Mouse (Mus musculus) heart, postnatal 25 days (tissue): ENCODE measurements around the gene Atrnl1. TPM values are rescaled to one million over a fixed set of nuclear protein-coding genes. Genes with fewer than 3 reads are reported as not detected.

Experiments used
- DNase-seq: peaks from one replicate; pipeline ENCODE4 v3.0.0; 2022; ENCODE audit warnings: low spot score
- intact Hi-C: fragments of 180-260 bp; cut with DNase I; formaldehyde crosslinking; loops from one replicate; pipeline ENCODE4 v1.15.1; 2025
- total RNA-seq, 2 experiments: library from RNA; stranded (reverse); gene quantifications; 2 replicates each; pipeline ENCODE4 v1.2.3; 2021

Gene Atrnl1
- total RNA-seq, 2 experiments from 2014 or later: 13.8 to 16.1 TPM

DNA sequence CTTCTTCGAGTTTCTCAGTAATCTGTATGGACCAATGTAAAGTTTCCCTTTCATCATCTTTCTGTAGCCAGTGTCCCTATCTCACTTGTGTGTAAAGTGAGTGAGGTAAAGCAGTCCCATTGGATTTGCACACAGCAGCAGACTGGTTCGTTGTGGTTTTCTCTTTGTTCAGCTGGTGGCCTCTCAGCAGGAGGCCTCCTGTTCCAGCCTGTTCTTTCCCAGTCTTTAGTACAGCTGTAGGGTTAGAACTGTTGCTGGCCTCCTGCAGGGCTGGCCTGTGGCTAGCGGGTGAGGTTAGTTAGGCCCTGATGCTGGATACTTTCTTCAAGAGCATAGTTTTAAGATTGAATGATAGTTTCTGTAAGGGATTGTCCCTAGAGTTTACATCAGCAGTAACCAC, 280.1 kb downstream of the Atrnl1 start:
- DNase-seq: no peak
- intact Hi-C loops: no loop called here

GRCm38 (mm10) chr19:57894191-57894590, 283.4 kb downstream of the Atrnl1 start:
- DNase-seq: no peak
- intact Hi-C loops: no loop called here

DNA sequence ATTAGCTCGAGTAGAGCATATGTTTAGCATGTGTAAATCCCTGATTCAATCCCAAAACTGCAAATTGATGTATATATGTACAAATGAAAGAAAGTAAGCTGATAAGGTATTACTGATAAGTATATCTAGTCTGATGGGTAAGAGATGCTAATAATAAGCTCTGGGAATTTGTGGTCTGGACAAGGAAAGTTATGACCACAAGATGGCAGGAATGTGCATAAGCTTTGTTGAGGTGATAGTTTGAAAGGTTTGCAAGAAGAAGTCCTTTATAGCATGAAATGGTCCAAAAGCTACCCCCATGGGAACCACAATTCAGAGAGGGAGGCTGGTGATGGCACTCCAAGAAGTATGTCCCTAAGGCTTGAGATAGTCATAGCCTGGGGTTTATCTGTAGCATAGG, 289.2 kb downstream of the Atrnl1 start:
- intact Hi-C loops: no loop called here
- DNase-seq: no peak

- intact Hi-C loops: no loop called here
- no peak for DNase-seq
These were observed 298.6 kb downstream of the Atrnl1 start for GRCm38 (mm10) chr19:57909466-57909865.

- intact Hi-C loops: no loop called here
- no peak for DNase-seq
These were observed 299.8 kb downstream of the Atrnl1 start for GRCm38 (mm10) chr19:57910650-57911049.

- no peak for DNase-seq
- intact Hi-C loops: loop anchor here (1.0 kb wide), 1 partner anchor 553 kb away; no protein-coding TSS in a partner anchor
These were observed 305.5 kb downstream of the Atrnl1 start for GRCm38 (mm10) chr19:57916325-57916724.

DNA sequence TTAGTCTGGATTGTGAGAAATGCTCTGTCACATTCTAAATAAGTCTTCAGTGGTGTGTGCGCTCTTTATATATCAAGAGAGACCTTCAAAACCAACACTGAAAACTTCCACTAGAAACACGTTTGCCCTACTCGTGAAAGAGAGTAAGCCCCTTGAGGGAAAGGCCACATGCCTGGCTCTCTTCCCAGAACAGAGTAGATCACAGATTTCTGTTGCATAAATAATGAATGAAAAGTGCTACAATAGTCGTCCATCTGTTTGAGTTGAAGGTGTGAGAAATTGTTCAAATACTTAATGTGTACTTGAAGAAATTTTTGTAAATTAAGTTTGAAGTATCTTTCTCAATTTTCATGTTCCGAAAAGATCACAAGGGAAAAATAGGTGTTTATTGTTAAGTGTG, 312.2 kb downstream of the Atrnl1 start:
- DNase-seq: no peak
- intact Hi-C loops: no loop called here

DNA sequence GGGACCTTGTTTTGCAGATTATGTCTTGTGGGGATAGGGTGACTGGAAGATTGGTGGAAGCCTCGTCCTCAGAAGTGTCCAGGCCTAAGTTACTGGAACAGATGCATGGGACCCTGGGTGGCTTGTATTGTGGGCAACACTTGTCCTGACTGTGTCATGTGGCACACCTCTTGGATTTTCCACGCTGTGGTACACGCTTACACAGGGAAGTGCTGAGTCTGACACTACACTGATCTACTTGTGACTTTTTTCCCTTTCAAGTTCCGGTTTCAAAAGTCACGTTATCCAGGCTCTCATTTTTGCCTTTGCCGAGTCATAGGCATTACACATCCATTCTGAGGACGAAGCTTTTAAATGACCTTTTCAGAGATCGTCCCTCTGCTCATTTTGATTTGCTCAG, 314.0 kb downstream of the Atrnl1 start:
- intact Hi-C loops: no loop called here
- no peak for DNase-seq

- DNase-seq: no peak
- intact Hi-C loops: no loop called here
These were observed 314.8 kb downstream of the Atrnl1 start for GRCm38 (mm10) chr19:57925681-57926080.

DNA sequence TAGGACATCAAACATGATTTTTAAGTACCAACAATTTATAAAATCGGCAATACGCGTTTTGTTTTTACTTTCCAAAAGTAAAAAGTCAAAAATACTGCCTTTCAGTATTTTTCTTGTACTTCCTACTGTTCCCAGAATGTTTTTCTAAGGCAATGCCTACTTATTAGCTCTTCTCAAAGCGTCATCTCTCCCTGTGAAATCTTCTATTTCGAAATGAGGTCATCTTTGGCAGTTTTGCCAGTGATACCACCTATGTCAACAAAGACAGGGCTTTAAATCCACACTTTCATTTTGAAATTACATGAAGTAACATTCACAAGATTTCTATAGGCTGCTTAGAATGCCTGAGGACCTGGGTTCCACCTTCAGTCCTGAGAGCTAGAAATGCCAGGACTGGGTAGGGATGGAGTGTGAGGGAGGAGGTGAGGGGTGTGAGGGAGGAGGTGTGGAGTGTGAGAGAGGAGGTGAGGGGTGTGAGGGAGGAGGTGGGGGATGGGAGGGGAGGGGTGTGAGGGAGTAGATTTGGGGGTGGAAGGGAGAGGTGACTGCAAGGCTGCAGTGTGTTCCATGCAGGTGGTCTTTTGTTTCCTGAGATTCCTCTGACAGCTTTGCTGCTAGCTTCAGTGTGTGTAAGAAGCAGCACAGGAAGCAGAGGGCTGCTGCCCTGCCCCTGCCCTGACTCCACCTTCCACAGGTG, 315.5 kb downstream of the Atrnl1 start:
- intact Hi-C loops: no loop called here
- no peak for DNase-seq

DNA sequence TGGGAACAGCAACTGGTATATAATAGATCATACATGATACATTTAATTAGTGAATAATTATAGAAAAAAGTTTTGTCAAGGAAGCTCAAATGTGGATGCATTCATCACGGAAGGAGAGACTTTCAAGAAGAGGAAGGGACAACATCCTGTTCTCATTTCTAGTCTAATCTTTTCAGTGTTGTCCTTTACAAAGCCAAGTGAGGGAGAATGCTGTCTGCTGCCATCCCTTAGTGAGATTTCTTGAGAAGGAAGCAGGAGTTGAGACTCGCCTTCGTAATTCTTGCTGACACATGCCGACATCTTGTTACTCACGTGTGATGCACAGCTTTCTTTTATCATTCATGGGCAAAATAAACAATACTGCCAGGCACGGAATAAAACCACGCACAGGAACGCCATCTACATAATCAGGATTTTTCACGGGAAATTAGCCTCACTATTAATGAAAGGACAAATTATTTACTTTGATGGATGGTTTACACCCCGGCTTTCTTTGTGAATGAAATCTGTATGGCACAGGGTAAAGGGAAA, 316.2 kb downstream of the Atrnl1 start:
- DNase-seq: no peak
- intact Hi-C loops: no loop called here

- intact Hi-C loops: no loop called here
These were observed 317.0 kb downstream of the Atrnl1 start for GRCm38 (mm10) chr19:57927566-57928523.

GRCm38 (mm10) chr19:57931626-57932025, 320.8 kb downstream of the Atrnl1 start:
- no peak for DNase-seq
- intact Hi-C loops: no loop called here

More at GRCm38 (mm10) chr19:57927566-57928523, 317.0 kb downstream of the Atrnl1 start:
- DNase-seq: no peak

- DNase-seq: no peak
- intact Hi-C loops: no loop called here
These were observed 326.0 kb downstream of the Atrnl1 start for GRCm38 (mm10) chr19:57936865-57937264.

GRCm38 (mm10) chr19:57939166-57939565, 328.3 kb downstream of the Atrnl1 start:
- intact Hi-C loops: no loop called here

DNA sequence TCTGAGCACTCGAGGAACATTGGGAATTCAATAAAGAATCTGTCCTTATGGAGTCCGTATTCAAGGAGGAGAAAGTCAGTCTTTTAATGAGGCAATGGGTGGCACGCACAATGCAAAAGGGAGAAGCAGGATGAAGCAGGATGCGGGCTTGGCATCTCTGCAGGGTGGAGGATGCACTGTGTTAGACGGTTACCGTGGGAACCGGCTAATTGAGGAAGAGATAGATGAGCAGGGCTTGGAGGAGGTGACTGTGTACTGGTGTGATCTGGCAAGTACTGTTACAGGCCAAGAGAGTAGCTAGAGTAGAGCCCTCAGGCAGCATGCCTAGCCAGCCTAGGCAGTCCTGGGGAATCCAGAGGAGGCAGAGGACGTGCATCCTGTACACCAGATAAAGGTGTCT, 330.7 kb downstream of the Atrnl1 start:
- intact Hi-C loops: no loop called here
- no peak for DNase-seq

More at GRCm38 (mm10) chr19:57939166-57939565, 328.3 kb downstream of the Atrnl1 start:
- DNase-seq: no peak

DNA sequence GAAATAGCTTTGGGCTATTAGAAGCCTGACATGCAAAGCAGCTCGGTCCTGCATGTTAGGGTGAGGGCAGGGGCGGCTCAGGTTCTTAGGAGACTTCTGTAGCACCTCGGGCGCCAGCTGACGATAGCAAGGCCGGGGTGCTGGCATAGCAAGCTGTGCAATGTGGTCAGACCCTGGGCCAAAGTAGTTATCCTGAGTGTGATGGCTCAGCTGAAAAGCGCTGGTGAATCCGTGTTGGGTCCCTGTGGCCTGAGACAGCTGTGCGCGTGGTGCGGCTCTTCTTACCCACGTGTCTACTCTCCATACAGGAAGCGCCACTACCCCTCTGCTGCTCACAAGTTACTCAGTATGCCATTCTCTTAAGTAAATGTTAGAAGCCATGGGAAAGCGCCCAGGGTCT, 331.4 kb downstream of the Atrnl1 start:
- intact Hi-C loops: no loop called here
- no peak for DNase-seq

GRCm38 (mm10) chr19:57943308-57943707, 332.5 kb downstream of the Atrnl1 start:
- DNase-seq: no peak
- intact Hi-C loops: no loop called here

DNA sequence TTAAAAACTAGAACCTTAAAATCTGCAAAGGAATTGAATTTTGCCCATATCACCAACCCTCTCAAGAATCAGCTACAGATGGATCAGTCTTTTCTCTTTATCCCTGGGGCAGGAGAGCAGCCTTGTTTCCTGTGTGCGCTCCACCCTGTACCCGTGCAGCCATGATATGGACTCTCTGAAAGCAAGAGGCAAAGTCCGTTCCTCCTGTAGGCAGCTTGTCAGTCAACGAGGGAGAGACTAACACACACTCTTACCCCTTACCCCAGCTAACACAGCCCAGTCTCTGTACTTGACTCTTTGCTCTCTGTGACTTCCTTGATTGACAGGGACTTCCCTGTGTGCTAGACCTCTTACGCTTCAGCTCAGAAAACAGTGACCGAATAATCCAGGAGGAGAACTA, 333.8 kb downstream of the Atrnl1 start:
- intact Hi-C loops: no loop called here
- no peak for DNase-seq

DNA sequence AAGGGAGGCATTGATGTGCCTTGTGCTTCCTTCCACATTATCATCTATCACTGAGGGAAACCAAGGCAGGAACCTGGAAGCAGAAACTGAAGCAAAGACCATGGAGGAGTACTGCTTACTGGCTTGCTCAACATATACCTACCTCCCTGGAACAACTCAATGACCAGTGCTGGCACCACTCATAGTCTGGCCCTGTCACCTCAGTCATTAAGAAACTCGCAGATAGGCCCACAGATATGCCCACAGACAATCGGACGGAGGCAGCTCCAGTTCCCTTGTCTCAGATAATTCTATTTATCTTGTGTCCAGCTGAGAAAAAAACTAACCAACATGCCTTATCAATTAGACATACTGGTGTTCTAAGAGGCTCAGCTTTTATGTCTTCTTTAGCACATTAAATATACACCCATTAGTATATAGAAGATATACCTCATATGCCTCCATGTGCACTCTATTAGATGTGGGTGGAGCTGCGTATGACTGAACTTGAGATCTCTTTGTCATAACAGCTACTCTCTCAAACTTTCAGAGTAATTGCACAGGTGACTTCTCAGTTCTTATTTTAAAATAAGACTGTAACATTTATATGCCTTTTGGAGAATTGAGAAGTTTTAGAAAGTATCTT, 334.9 kb downstream of the Atrnl1 start:
- intact Hi-C loops: no loop called here
- DNase-seq: no peak
